Mouse (Mus musculus) intestine, embryonic 16.5 days (tissue): ENCODE measurements at regions not wholly inside any gene's neighbourhood (a gene's known extent, or its start where the extent isn't known, plus 50 kb on each side); places are given as distances from the start of the nearest gene placed in this dataset.

Source experiments
- ATAC-seq: fragments of 200-750 bp; cut with Nextera tagmentation; 2 replicates; pipeline ENCODE4 v1.8.0; 2017; ENCODE audit warnings: moderate TSS enrichment, moderate library complexity
- H3K27ac ChIP-seq: fragments of 300-500 bp; sonication (generic); 2 replicates; pipeline ENCODE4 v1.5.1; 2014; ENCODE audit warnings: mild to moderate bottlenecking, low read length
- H3K27me3 ChIP-seq: fragments of 300-500 bp; sonication (generic); replicated peaks from 2 replicates; pipeline ENCODE4 v1.6.1; 2014; ENCODE audit warnings: low read length, control low read depth, mixed read lengths; ENCODE audit not compliant: control insufficient read depth, insufficient read depth
- H3K36me3 ChIP-seq: fragments of 300-500 bp; sonication (generic); 2 replicates; pipeline ENCODE4 v1.6.1; 2014; ENCODE audit warnings: low read length, control low read depth; ENCODE audit not compliant: control insufficient read depth, insufficient read depth
- H3K4me1 ChIP-seq: fragments of 300-500 bp; sonication (generic); 2 replicates; pipeline ENCODE4 v1.6.1; 2014; ENCODE audit warnings: low read length, control low read depth, mixed read lengths; ENCODE audit not compliant: control insufficient read depth, insufficient read depth
- H3K4me2 ChIP-seq: fragments of 300-500 bp; sonication (generic); 2 replicates; pipeline ENCODE4 v1.6.1; 2014; ENCODE audit warnings: low read depth, low read length, control low read depth
- H3K4me3 ChIP-seq: fragments of 300-500 bp; sonication (generic); 2 replicates; pipeline ENCODE4 v1.5.1; 2014; ENCODE audit warnings: mild to moderate bottlenecking, low read length
- H3K9ac ChIP-seq: fragments of 300-500 bp; sonication (generic); 2 replicates; pipeline ENCODE4 v1.6.1; 2014; ENCODE audit warnings: low read depth, low read length
- H3K9me3 ChIP-seq: fragments of 300-500 bp; sonication (generic); 2 replicates; pipeline ENCODE4 v1.6.1; 2016; ENCODE audit warnings: low read length, control low read depth; ENCODE audit not compliant: control insufficient read depth
- WGBS: fragments of 180-500 bp; shearing (Covaris S2); extraction: QIAGEN DNeasy Blood & Tissue Kit; methylation state at CpG from one replicate; pipeline ENCODE4 v1.1.7; 2014; 5-methylcytosine and 5-hydroxymethylcytosine counted together

DNA sequence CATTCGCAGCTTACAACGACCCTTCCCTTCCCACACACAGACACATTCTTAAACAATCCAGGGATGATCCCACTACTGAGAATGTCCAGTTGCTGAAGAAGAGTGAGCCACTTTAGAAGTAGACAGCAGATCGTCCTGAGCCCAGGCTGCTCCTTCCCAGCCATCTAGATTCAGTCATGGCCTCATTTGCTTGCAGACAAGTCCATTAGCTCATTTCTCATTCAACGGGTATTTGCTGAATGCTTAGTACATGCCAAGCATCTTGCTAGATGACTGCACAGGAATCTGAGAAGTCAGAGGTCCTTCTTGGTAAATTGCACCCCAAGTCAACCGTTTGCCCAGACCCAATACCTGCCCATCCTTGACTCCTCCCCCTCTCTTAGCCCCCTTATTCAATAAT is 57.8 kb downstream of the Ier5 start:
- peak overlapping the region; percentile 56; the same call in 1 of the 2 replicates for H3K27ac ChIP-seq
- no peak for ATAC-seq
- H3K4me3 ChIP-seq, result no peak overlapping the region
- no peaks in the 10 kb centered on the region for H3K27me3 ChIP-seq
- no peak overlapping the region for H3K4me2 ChIP-seq
- no peak overlapping the region for H3K9ac ChIP-seq
- H3K4me1 ChIP-seq, result peaks cover 10% of the 10 kb centered on the region
- no peaks in the 10 kb centered on the region for H3K36me3 ChIP-seq
- no peaks in the 10 kb centered on the region for H3K9me3 ChIP-seq
- WGBS, result 63% methylated on average over 5 of the region's 5 CpGs

- H3K4me3 ChIP-seq, result no peak overlapping the region
- no peaks in the 10 kb centered on the region for H3K36me3 ChIP-seq
- H3K9me3 ChIP-seq, result no peaks in the 10 kb centered on the region
- peaks cover 10% of the 10 kb centered on the region for H3K4me1 ChIP-seq
- H3K4me2 ChIP-seq, result no peak overlapping the region
- ATAC-seq, result peak; percentile 46; the same call in 1 of the 2 replicates
- peak overlapping the region; percentile 31; the same call in 1 of the 2 replicates for H3K27ac ChIP-seq
- H3K27me3 ChIP-seq, result no peaks in the 10 kb centered on the region
- 48% methylated on average over 1 of the region's 1 CpGs for WGBS
- H3K9ac ChIP-seq, result 0 out of 2 replicates have a peak overlapping the region, but pooled peaks have one; percentile 14
Observed at GRCm38 (mm10) chr1:155040939-155041371, 58.5 kb downstream of the Ier5 start.

DNA sequence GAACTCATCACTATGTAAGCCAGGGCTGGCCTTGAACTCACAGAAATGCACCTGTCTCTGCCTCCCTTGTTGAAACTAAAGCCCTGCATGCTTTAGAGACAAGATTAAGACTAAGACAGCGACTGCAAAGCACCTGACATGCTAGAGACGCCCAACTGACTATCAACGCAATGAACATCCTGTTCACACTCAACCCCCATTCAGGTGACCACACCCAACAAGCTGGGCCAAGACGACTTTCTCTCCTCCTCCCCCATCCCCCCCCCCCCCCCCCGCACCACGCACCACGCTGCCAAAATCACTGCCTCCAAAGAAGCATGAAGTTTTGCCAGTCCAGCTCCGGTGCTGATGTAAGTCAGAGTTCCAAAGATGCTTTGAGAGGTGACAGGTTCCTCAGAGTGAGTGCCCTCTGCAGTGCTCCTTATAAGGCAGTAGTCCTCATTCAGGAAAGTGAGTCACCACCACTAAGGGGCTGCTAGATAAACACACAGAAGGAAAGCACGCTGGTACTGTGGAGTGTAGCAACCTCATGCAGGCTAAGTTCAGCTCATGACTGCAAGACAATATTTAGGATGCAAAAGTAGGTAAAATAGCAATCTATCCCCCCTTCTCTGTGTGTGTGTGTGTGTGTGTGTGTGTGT is 59.2 kb downstream of the Ier5 start:
- Histone ChIP-seq H3K4me3 (no peak overlapping the region), H3K4me1 (peaks cover 10% of the 10 kb centered on the region), H3K4me2 (no peak overlapping the region), H3K9me3 (no peaks in the 10 kb centered on the region), H3K27ac (peak overlapping the region; percentile 9; the same call in 1 of the 2 replicates), H3K27me3 (no peaks in the 10 kb centered on the region), H3K9ac (no peak overlapping the region), H3K36me3 (no peaks in the 10 kb centered on the region)
- WGBS, result 36% methylated on average over 8 of the region's 9 CpGs
- peak; percentile 86 for ATAC-seq

DNA sequence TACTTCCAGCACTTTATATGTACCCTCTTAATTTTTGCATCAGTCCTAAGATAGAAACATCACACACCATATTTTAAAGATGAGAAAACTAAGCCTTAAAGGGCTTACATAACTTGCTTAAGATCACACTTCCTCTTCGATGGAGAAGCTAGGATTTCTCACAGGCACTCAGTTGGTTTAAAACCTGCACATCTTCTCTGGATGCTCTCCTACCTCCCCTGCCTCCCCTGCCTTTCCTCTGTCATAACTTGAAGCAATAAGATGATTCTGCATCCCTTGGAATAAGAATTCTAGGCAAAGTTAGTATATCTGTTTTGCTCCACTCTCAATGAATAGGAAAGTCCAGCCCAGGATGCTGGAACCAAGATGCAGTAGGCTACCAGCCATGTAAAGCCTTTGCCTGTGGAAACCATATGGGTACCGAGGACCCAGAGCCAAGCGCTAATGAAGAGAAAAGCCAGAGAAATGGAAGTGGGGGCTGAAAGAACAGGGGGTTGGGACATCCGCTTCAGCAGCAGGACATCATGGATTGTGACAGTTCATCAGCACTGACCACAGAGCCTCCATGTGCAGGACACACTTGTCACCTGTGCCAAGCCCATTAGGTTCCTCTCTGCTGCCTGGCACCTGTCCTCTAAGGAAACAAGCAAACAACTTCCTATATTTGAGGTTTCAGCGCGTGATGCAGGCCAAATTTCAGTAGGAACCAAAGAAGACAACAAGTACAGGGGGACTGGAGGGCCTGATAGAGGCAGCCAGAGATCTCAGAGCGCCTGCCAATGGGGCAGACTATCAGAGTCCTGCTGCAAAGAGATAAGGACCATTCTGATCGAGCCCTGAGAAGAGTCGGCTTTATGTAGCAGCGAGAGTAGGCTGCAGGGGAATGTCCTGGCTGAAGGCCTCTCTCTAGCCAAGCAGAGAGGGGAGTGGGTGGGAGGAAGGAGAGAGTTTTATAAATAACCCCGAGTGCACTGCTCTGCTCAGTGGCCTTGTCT is 60.5 kb downstream of the Ier5 start:
- Histone ChIP-seq H3K4me3 (no peak overlapping the region), H3K27me3 (no peaks in the 10 kb centered on the region), H3K36me3 (no peaks in the 10 kb centered on the region), H3K9ac (no peak overlapping the region), H3K27ac (peak overlapping the region; percentile 10; the same call in 1 of the 2 replicates), H3K4me2 (no peak overlapping the region), H3K4me1 (peaks cover 10% of the 10 kb centered on the region), H3K9me3 (no peaks in the 10 kb centered on the region)
- WGBS, result 60% methylated on average over 11 of the region's 11 CpGs
- ATAC-seq, result peak; percentile 49

GRCm38 (mm10) chr1:155037479-155037878 is 62.0 kb downstream of the Ier5 start:
- Histone ChIP-seq H3K27me3 (no peaks in the 10 kb centered on the region), H3K4me1 (peaks cover 10% of the 10 kb centered on the region), H3K27ac (no peak overlapping the region), H3K9ac (no peak overlapping the region), H3K36me3 (no peaks in the 10 kb centered on the region), H3K4me2 (no peak overlapping the region), H3K4me3 (no peak overlapping the region), H3K9me3 (no peaks in the 10 kb centered on the region)
- WGBS, result 83% methylated on average over 3 of the region's 3 CpGs
- ATAC-seq, result no peak

DNA sequence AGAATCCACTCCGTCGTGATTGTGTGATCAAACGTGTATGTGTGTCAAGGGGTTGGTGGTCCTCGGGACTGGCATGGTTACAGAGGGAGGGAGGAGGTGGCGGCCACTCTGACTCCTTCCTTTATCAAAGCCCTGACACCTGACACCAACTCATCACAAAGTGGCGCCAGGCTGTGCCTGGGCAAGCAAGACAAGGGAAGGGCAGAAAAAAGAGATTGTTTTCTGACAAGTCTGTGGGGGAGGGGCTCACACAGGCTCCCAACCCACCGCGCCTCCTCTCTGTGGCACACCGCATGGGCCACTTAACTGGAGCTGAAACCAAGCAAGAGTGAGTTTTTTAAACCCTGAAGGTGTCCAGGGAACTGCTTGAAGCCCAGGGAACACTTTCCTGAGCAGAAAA is 68.5 kb downstream of the Ier5 start:
- Histone ChIP-seq H3K9me3 (no peaks in the 10 kb centered on the region), H3K27me3 (no peaks in the 10 kb centered on the region), H3K4me3 (no peak overlapping the region), H3K36me3 (no peaks in the 10 kb centered on the region), H3K27ac (no peak overlapping the region), H3K9ac (no peak overlapping the region), H3K4me2 (no peak overlapping the region), H3K4me1 (peaks cover 15% of the 10 kb centered on the region; the same call in 1 of the 2 replicates)
- no peak for ATAC-seq
- WGBS, result 34% methylated on average over 9 of the region's 9 CpGs

DNA sequence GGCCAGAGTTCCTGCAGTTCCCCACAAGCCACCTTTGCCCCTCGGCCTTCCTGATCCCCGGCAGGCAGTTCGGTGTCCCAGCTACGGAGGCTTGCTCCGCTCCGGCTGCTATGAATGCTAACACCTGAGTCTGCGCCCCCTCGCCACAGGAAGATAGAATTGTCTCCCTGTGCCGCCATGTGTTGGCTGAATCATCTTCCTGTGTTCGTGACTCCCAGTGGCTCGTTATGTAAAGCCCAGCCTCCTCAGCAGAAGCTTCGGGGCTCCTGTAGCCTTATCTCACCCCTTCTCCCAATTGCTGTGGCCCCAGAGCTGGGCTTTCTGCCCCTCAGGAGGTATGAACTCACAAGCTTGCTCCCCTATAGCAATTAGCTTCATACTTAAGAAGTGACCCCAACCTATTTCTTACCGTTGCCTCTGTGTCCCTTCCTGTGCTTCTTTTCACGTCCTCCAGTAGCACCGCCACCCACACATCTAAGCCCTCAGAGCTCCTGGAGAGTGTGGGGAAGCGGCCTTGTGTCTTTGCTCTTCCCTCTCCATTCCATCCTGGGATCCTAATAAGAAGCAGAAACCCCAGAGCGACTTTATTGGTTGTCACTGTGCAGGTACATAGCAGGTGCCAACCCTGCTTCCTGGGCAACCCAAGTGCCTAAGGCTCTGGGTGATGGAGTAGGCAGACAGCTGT is 70.1 kb downstream of the Ier5 start:
- H3K9me3 ChIP-seq, result no peaks in the 10 kb centered on the region
- H3K9ac ChIP-seq, result peak overlapping the region; percentile 30; the same call in 1 of the 2 replicates
- no peak for ATAC-seq
- H3K27me3 ChIP-seq, result no peaks in the 10 kb centered on the region
- peak overlapping the region; percentile 76; the same call in 1 of the 2 replicates for H3K27ac ChIP-seq
- peaks cover 15% of the 10 kb centered on the region; the same call in 1 of the 2 replicates for H3K4me1 ChIP-seq
- H3K4me3 ChIP-seq, result no peak overlapping the region
- H3K36me3 ChIP-seq, result no peaks in the 10 kb centered on the region
- 70% methylated on average over 17 of the region's 17 CpGs for WGBS
- H3K4me2 ChIP-seq, result peak overlapping the region; percentile 30

GRCm38 (mm10) chr1:155028735-155029134 is 70.7 kb downstream of the Ier5 start:
- peak overlapping the region; percentile 76 for H3K27ac ChIP-seq
- ATAC-seq, result peak; percentile 36; the same call in 1 of the 2 replicates
- no peaks in the 10 kb centered on the region for H3K27me3 ChIP-seq
- H3K9ac ChIP-seq, result peak overlapping the region; percentile 30; the same call in 1 of the 2 replicates
- H3K4me2 ChIP-seq, result peak overlapping the region; percentile 30
- no peaks in the 10 kb centered on the region for H3K36me3 ChIP-seq
- H3K4me1 ChIP-seq, result peaks cover 15% of the 10 kb centered on the region; the same call in 1 of the 2 replicates
- H3K9me3 ChIP-seq, result no peaks in the 10 kb centered on the region
- 45% methylated on average over 5 of the region's 5 CpGs for WGBS
- H3K4me3 ChIP-seq, result no peak overlapping the region
